Mouse (Mus musculus): ENCODE measurements around the gene Tiam1. TPM values are rescaled to one million over a fixed set of nuclear protein-coding genes. Genes with fewer than 3 reads are reported as not detected.
A peak's percentile ranks its signal among the peaks of the same experiment; 100 is the strongest.

Gene Tiam1
- polyA plus RNA-seq, 1 experiment = 14.1 TPM

- Histone ChIP-seq H3K27ac (ENCODE audit: control insufficient read depth, insufficient read depth, low read length) (no peak overlapping the region), H3K4me3 (ENCODE audit: control insufficient read depth, insufficient read depth, low read length) (no peak overlapping the region), H3K4me1 (replicated peaks; ENCODE audit: control insufficient read depth, insufficient read depth, low read length) (peaks cover 23% of the 10 kb centered on the region), H3K27me3 (ENCODE audit: control insufficient read depth, insufficient read depth, low read length) (no peaks in the 10 kb centered on the region), H3K36me3 (ENCODE audit: control insufficient read depth, insufficient read depth, low read length) (no peaks in the 10 kb centered on the region)
- WGBS = 96% methylated on average over 11 of the region's 11 CpGs
- no peak for TF ChIP-seq CTCF (IDR thresholded peaks at IDR 0.05; ENCODE audit: borderline replicate concordance, control insufficient read depth, extremely low read depth, insufficient read depth, low read length, poor library complexity)
- no peak for TF ChIP-seq POLR2A (IDR thresholded peaks at IDR 0.05; ENCODE audit: control insufficient read depth, extremely low read depth, insufficient read depth, low read length, poor library complexity)
- no peak for DNase-seq
These were observed 310.6 kb downstream of the Tiam1 start for GRCm38 (mm10) chr16:89833011-89833410.

DNA sequence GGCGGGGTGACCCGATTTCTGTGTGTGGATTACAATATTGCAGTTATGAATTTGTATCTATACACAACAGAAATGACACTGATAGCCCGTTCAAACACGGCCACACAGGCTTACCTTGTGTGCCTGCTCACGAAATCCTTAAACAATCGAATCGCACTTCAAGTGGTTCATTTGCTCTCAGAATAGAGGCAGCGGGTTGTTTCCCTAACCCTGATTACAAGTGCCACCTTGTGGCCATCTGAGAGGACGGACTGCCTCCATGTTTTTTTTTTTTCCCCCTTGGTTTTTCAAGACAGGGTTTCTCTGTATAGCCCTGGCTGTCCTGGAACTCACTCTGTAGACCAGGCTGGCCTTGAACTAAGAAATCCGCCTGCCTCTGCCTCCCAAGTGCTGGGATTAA is 312.4 kb downstream of the Tiam1 start:
- Histone ChIP-seq H3K36me3 (ENCODE audit: control insufficient read depth, insufficient read depth, low read length) (no peaks in the 10 kb centered on the region), H3K4me1 (replicated peaks; ENCODE audit: control insufficient read depth, insufficient read depth, low read length) (peaks cover 14% of the 10 kb centered on the region), H3K27me3 (ENCODE audit: control insufficient read depth, insufficient read depth, low read length) (no peaks in the 10 kb centered on the region), H3K4me3 (ENCODE audit: control insufficient read depth, insufficient read depth, low read length) (no peak overlapping the region), H3K27ac (ENCODE audit: control insufficient read depth, insufficient read depth, low read length) (no peak overlapping the region)
- peak; percentile 39 for DNase-seq
- 52% methylated on average over 10 of the region's 10 CpGs for WGBS
- TF ChIP-seq CTCF (IDR thresholded peaks at IDR 0.05; ENCODE audit: borderline replicate concordance, control insufficient read depth, extremely low read depth, insufficient read depth, low read length, poor library complexity) = no peak
- no peak for TF ChIP-seq POLR2A (IDR thresholded peaks at IDR 0.05; ENCODE audit: control insufficient read depth, extremely low read depth, insufficient read depth, low read length, poor library complexity)

GRCm38 (mm10) chr16:89830221-89830648 is 313.3 kb downstream of the Tiam1 start:
- H3K27ac ChIP-seq (ENCODE audit: control insufficient read depth, insufficient read depth, low read length) = no peak overlapping the region
- peaks cover 8% of the 10 kb centered on the region for H3K4me1 ChIP-seq (replicated peaks; ENCODE audit: control insufficient read depth, insufficient read depth, low read length)
- H3K36me3 ChIP-seq (ENCODE audit: control insufficient read depth, insufficient read depth, low read length) = no peaks in the 10 kb centered on the region
- no peak for DNase-seq
- no peaks in the 10 kb centered on the region for H3K27me3 ChIP-seq (ENCODE audit: control insufficient read depth, insufficient read depth, low read length)
- TF ChIP-seq POLR2A (IDR thresholded peaks at IDR 0.05; ENCODE audit: control insufficient read depth, extremely low read depth, insufficient read depth, low read length, poor library complexity) (no peak), CTCF (IDR thresholded peaks at IDR 0.05; ENCODE audit: borderline replicate concordance, control insufficient read depth, extremely low read depth, insufficient read depth, low read length, poor library complexity) (no peak)
- no peak overlapping the region for H3K4me3 ChIP-seq (ENCODE audit: control insufficient read depth, insufficient read depth, low read length)
- WGBS = 95% methylated on average over 15 of the region's 15 CpGs

DNA sequence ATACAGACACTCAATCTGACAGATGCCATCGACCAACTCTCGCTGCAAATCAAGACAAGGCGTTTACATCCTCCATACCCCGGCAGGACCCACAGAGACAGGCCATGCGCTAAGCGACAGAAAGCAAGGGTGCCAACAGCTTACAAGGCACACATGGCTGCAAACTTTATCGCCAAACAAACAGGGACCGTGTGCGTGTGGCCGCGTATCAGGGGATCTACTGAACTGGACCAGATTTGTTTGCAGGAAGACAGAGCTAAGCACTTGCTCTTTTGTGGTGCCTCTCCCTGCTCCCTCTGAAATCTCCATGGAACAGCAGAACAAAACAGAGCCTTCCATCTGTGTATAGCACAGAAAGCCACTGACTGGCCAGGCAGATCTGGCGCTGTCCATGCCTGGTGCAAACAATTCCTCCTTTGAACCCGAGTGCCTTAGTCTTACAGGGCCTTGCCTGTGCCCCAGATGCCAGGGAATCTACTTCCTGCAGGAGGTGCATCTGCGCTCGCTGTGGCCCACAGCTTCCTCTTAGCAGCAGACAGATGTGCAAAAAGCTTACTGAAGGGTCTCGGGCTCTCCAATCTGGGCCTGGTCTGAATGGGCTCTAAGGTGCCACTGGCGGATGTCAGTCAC is 316.0 kb downstream of the Tiam1 start:
- H3K27me3 ChIP-seq (ENCODE audit: control insufficient read depth, insufficient read depth, low read length) = no peaks in the 10 kb centered on the region
- peak; percentile 50 for DNase-seq
- no peaks in the 10 kb centered on the region for H3K36me3 ChIP-seq (ENCODE audit: control insufficient read depth, insufficient read depth, low read length)
- TF ChIP-seq CTCF (IDR thresholded peaks at IDR 0.05; ENCODE audit: borderline replicate concordance, control insufficient read depth, extremely low read depth, insufficient read depth, low read length, poor library complexity) (no peak), POLR2A (IDR thresholded peaks at IDR 0.05; ENCODE audit: control insufficient read depth, extremely low read depth, insufficient read depth, low read length, poor library complexity) (no peak)
- 65% methylated on average over 17 of the region's 17 CpGs for WGBS
- H3K4me3 ChIP-seq (ENCODE audit: control insufficient read depth, insufficient read depth, low read length) = no peak overlapping the region
- H3K4me1 ChIP-seq (replicated peaks; ENCODE audit: control insufficient read depth, insufficient read depth, low read length) = peaks cover 6% of the 10 kb centered on the region
- no peak overlapping the region for H3K27ac ChIP-seq (ENCODE audit: control insufficient read depth, insufficient read depth, low read length)

DNA sequence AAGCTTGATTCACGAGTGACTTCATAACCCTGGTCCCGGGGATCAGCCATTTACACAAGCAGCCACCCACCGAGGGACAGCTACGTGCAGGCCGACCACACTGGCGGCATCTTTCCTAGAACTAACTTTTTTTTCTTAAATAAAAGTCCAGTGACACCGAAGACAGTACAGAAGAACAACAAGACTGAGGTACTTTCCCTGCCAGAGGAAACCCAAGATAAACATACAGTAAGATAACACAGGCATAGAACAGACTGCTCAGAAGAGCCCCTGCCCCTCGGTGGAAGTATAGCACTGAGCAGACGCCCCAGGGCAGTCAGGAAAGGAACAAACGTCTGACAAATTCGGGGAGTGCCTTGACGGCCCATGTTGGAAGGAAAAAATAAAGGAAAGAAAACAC is 317.7 kb downstream of the Tiam1 start:
- no peak for DNase-seq
- H3K4me3 ChIP-seq (ENCODE audit: control insufficient read depth, insufficient read depth, low read length) = no peak overlapping the region
- H3K4me1 ChIP-seq (replicated peaks; ENCODE audit: control insufficient read depth, insufficient read depth, low read length) = peaks cover 6% of the 10 kb centered on the region
- no peaks in the 10 kb centered on the region for H3K36me3 ChIP-seq (ENCODE audit: control insufficient read depth, insufficient read depth, low read length)
- H3K27me3 ChIP-seq (ENCODE audit: control insufficient read depth, insufficient read depth, low read length) = no peaks in the 10 kb centered on the region
- no peak overlapping the region for H3K27ac ChIP-seq (ENCODE audit: control insufficient read depth, insufficient read depth, low read length)
- 84% methylated on average over 12 of the region's 12 CpGs for WGBS
- TF ChIP-seq POLR2A (IDR thresholded peaks at IDR 0.05; ENCODE audit: control insufficient read depth, extremely low read depth, insufficient read depth, low read length, poor library complexity) (no peak), CTCF (IDR thresholded peaks at IDR 0.05; ENCODE audit: borderline replicate concordance, control insufficient read depth, extremely low read depth, insufficient read depth, low read length, poor library complexity) (no peak)

DNA sequence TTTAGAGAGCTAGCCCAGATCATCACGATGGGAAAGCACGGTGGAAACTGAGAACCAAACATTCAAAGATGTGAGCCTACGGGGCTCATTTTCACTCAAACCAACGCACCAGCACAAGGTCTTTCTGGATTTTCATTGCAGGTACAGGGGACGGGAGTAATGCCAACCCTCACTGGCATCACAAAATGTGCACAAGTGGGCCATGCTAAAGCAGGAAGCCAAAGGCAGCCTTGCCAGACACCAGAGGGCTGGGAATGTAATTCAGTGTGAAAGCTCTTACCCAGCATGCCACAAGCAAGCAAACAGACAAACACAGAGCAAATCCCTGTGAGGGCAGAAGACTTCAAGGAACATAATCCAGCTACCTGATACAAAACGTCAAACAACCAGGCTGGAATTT is 320.7 kb downstream of the Tiam1 start:
- H3K4me1 ChIP-seq (replicated peaks; ENCODE audit: control insufficient read depth, insufficient read depth, low read length) = peaks cover 3% of the 10 kb centered on the region
- DNase-seq = no peak
- no peaks in the 10 kb centered on the region for H3K27me3 ChIP-seq (ENCODE audit: control insufficient read depth, insufficient read depth, low read length)
- no peak overlapping the region for H3K27ac ChIP-seq (ENCODE audit: control insufficient read depth, insufficient read depth, low read length)
- WGBS = 96% methylated on average over 6 of the region's 6 CpGs
- TF ChIP-seq CTCF (IDR thresholded peaks at IDR 0.05; ENCODE audit: borderline replicate concordance, control insufficient read depth, extremely low read depth, insufficient read depth, low read length, poor library complexity) = no peak
- no peak for TF ChIP-seq POLR2A (IDR thresholded peaks at IDR 0.05; ENCODE audit: control insufficient read depth, extremely low read depth, insufficient read depth, low read length, poor library complexity)
- no peaks in the 10 kb centered on the region for H3K36me3 ChIP-seq (ENCODE audit: control insufficient read depth, insufficient read depth, low read length)
- no peak overlapping the region for H3K4me3 ChIP-seq (ENCODE audit: control insufficient read depth, insufficient read depth, low read length)

GRCm38 (mm10) chr16:89818661-89819060 is 324.9 kb downstream of the Tiam1 start:
- H3K36me3 ChIP-seq (ENCODE audit: control insufficient read depth, insufficient read depth, low read length) = no peaks in the 10 kb centered on the region
- no peak overlapping the region for H3K27ac ChIP-seq (ENCODE audit: control insufficient read depth, insufficient read depth, low read length)
- no peak overlapping the region for H3K4me3 ChIP-seq (ENCODE audit: control insufficient read depth, insufficient read depth, low read length)
- DNase-seq = no peak
- H3K27me3 ChIP-seq (ENCODE audit: control insufficient read depth, insufficient read depth, low read length) = no peaks in the 10 kb centered on the region
- 91% methylated on average over 4 of the region's 4 CpGs for whole genome bisulfite sequencing
- TF ChIP-seq POLR2A (IDR thresholded peaks at IDR 0.05; ENCODE audit: control insufficient read depth, extremely low read depth, insufficient read depth, low read length, poor library complexity) (no peak), CTCF (IDR thresholded peaks at IDR 0.05; ENCODE audit: borderline replicate concordance, control insufficient read depth, extremely low read depth, insufficient read depth, low read length, poor library complexity) (no peak)
- peaks cover 5% of the 10 kb centered on the region; the same call in 1 of the 2 replicates for H3K4me1 ChIP-seq (replicated peaks; ENCODE audit: control insufficient read depth, insufficient read depth, low read length)
